Mouse (Mus musculus) fibroblast of lung, adult 2 months (primary cell): ENCODE measurements at regions not wholly inside any gene's neighbourhood (a gene's known extent, or its start where the extent isn't known, plus 50 kb on each side); places are given as distances from the start of the nearest gene placed in this dataset.

Source experiments
- DNase-seq: peaks from one replicate; pipeline ENCODE4 v3.0.0-alpha.2; 2011; ENCODE audit warnings: low read depth

GRCm38 (mm10) chr13:113536306-113536705 lies 82.1 kb downstream of the Snx18 start:
- DNase-seq, result no peak

- DNase-seq, result no peak
These were observed 83.5 kb downstream of the Snx18 start for GRCm38 (mm10) chr13:113534664-113535455.

- no peak for DNase-seq
These were observed 84.4 kb downstream of the Snx18 start for GRCm38 (mm10) chr13:113533884-113534445.

GRCm38 (mm10) chr13:113526997-113527396 lies 91.4 kb downstream of the Snx18 start:
- DNase-seq, result no peak

- no peak for DNase-seq
These were observed 94.9 kb downstream of the Snx18 start for GRCm38 (mm10) chr13:113523503-113523902.

GRCm38 (mm10) chr13:113518144-113518543 lies 100.2 kb downstream of the Snx18 start:
- no peak for DNase-seq

GRCm38 (mm10) chr13:113516102-113516501 lies 102.3 kb downstream of the Snx18 start:
- DNase-seq, result peak; percentile 66

- peak; percentile 37 for DNase-seq
These were observed 103.2 kb downstream of the Snx18 start for GRCm38 (mm10) chr13:113515162-113515600.

- no peak for DNase-seq
These were observed 108.8 kb downstream of the Snx18 start for GRCm38 (mm10) chr13:113509403-113510185.

- DNase-seq, result no peak
These were observed 110.1 kb downstream of the Snx18 start for GRCm38 (mm10) chr13:113508124-113508728.

- no peak for DNase-seq
These were observed 115.8 kb downstream of the Snx18 start for GRCm38 (mm10) chr13:113502528-113502927.

GRCm38 (mm10) chr13:113502059-113502458 lies 116.3 kb downstream of the Snx18 start:
- no peak for DNase-seq

- no peak for DNase-seq
These were observed 117.9 kb downstream of the Snx18 start for GRCm38 (mm10) chr13:113500373-113500990.

- no peak for DNase-seq
These were observed 119.2 kb downstream of the Snx18 start for GRCm38 (mm10) chr13:113499079-113499710.

GRCm38 (mm10) chr13:113495595-113496285 lies 122.6 kb downstream of the Snx18 start:
- DNase-seq, result no peak

GRCm38 (mm10) chr13:113495136-113495535 lies 123.2 kb downstream of the Snx18 start:
- DNase-seq, result no peak

GRCm38 (mm10) chr13:113494688-113495087 lies 123.7 kb downstream of the Snx18 start:
- DNase-seq, result no peak

GRCm38 (mm10) chr13:113489951-113490822 lies 128.2 kb downstream of the Snx18 start:
- DNase-seq, result no peak

GRCm38 (mm10) chr13:113486368-113486955 lies 131.9 kb downstream of the Snx18 start:
- no peak for DNase-seq
